Mouse (Mus musculus): Measurements from ENCODE around the gene Pln.

DNA sequence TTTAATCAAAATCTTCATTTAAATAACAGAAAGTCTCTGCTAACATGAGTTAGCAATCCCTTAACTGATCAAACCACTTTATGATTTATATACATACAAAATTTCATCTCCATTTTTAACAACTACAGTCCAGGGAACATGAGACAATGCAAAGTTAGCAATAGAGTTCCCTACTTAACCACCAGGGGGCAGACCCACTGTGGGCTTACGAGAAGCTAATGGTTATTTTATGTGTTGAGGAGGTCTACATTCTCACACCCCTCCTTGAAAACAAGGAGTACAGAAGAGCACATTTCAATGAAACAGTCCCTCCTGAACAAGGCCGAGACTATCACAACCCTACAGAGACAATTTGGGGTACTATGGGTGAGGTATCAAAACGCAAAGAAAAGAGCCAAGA is 9.0 kb downstream of the Pln start:
- TF ChIP-seq CTCF (conservative IDR thresholded peaks at IDR 0.05; ENCODE audit: insufficient read depth, insufficient read length, low read depth, low read length) = peak; percentile 22; the same call in 1 of the 2 replicates
- no peak for TF ChIP-seq POLR2A (IDR thresholded peaks at IDR 0.05; ENCODE audit: low read depth, low read length)

Measured in kidney, adult 2 months (tissue).